Mouse (Mus musculus) kidney, adult 2 months (tissue): Measurements from ENCODE around the gene Rab3c.

Experiments used
- CTCF ChIP-seq: fragments of 200-500 bp; conservative IDR thresholded peaks from 2 replicates; pipeline ENCODE4 v1.5.1; 2011; ENCODE audit warnings: low read depth, mild to moderate bottlenecking, control low read depth, low read length, moderate library complexity, mixed read lengths; ENCODE audit not compliant: insufficient read depth, insufficient read length
- POLR2A ChIP-seq: fragments of 200-500 bp; IDR thresholded peaks from one replicate; pipeline ENCODE4 v1.6.1; 2011; ENCODE audit warnings: low read depth, low read length, control low read depth

- no peak for TF ChIP-seq CTCF
- TF ChIP-seq POLR2A = no peak
Observed at GRCm38 (mm10) chr13:110054538-110054937, 226.3 kb downstream of the Rab3c start.
